Mouse (Mus musculus) hindbrain, embryonic 16.5 days (tissue): Measurements from ENCODE around the gene Psma6. TPM values are rescaled to one million over a fixed set of nuclear protein-coding genes. Genes with fewer than 3 reads are reported as not detected.
"Not testable (repeated sequence)": the region's sequence is repeated elsewhere in the genome, so short reads cannot be mapped to it uniquely, and the experiment has no call there.

Experiments used
- ATAC-seq: fragments of 200-750 bp; cut with Nextera tagmentation; 2 replicates; pipeline ENCODE4 v1.8.0; 2017; ENCODE audit warnings: moderate TSS enrichment, moderate library complexity
- H3K27ac ChIP-seq: fragments of 300-500 bp; sonication (generic); 2 replicates; pipeline ENCODE4 v1.5.1; 2014; ENCODE audit warnings: low read depth, mild to moderate bottlenecking, control low read depth, low read length, moderate library complexity
- H3K27me3 ChIP-seq: fragments of 300-500 bp; sonication (generic); replicated peaks from 2 replicates; pipeline ENCODE4 v1.6.1; 2014; ENCODE audit warnings: low read length; ENCODE audit not compliant: control insufficient read depth, insufficient read depth
- H3K36me3 ChIP-seq: fragments of 300-500 bp; sonication (generic); 2 replicates; pipeline ENCODE4 v1.6.1; 2014; ENCODE audit warnings: mild to moderate bottlenecking, low read length, moderate library complexity, mixed read lengths; ENCODE audit not compliant: control insufficient read depth, insufficient read depth
- H3K4me1 ChIP-seq: fragments of 300-500 bp; sonication (generic); 2 replicates; pipeline ENCODE4 v1.6.1; 2014; ENCODE audit warnings: low read depth, low read length; ENCODE audit not compliant: control insufficient read depth, insufficient read depth
- H3K4me2 ChIP-seq: fragments of 300-500 bp; sonication (generic); 2 replicates; pipeline ENCODE4 v1.6.1; 2014; ENCODE audit warnings: mild to moderate bottlenecking, low read length, control low read depth, moderate library complexity
- H3K4me3 ChIP-seq: fragments of 300-500 bp; sonication (generic); 2 replicates; pipeline ENCODE4 v1.5.1; 2014; ENCODE audit warnings: mild to moderate bottlenecking, low read length, control low read depth, moderate library complexity
- H3K9ac ChIP-seq: fragments of 300-500 bp; sonication (generic); 2 replicates; pipeline ENCODE4 v1.6.1; 2014; ENCODE audit warnings: low read depth, mild to moderate bottlenecking, control low read depth, low read length, moderate library complexity
- H3K9me3 ChIP-seq: fragments of 300-500 bp; sonication (generic); 2 replicates; pipeline ENCODE4 v1.6.1; 2014; ENCODE audit warnings: mild to moderate bottlenecking, low read length, moderate library complexity; ENCODE audit not compliant: control insufficient read depth
- WGBS: fragments of 180-500 bp; shearing (Covaris S2); extraction: QIAGEN DNeasy Blood & Tissue Kit; methylation state at CpG from one replicate; pipeline ENCODE4 v1.1.7; 2014; 5-methylcytosine and 5-hydroxymethylcytosine counted together
- polyA plus RNA-seq: library from polyadenylated mRNA; unstranded; fragments of >200 nt; fragmentation: Nextera tagmentation; extraction: Ambion mirVana; gene quantifications from 2 replicates; pipeline ENCODE4 v1.2.1, GENCODE M21; 2015

The Psma6 gene
- polyA plus RNA-seq, 1 experiment from 2014 or later, result 402 TPM

DNA sequence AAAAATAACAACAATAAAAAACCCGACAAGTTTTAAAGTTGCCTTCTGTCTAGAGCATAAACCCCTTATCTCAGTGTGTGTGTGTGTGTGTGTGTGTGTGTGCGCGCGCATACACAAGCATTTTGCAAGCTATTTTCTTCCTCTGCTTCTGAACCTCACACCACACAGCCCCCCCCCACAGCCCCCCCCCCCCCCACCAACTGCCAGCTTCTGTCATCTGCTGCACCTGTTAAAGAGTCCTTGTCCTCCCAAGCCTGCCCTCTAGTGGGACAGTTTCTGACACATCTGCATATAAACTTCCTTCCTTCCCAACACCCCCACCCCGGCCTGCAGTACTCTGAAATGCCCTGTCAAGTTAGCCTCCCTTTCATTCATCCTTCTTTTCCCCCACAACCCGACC is 4.5 kb downstream of the Psma6 start:
- H3K9ac ChIP-seq, result no peak overlapping the region
- H3K36me3 ChIP-seq, result no peaks in the 10 kb centered on the region
- no peaks in the 10 kb centered on the region for H3K4me1 ChIP-seq
- peak; percentile 24; the same call in 1 of the 2 replicates for ATAC-seq
- no peak overlapping the region for H3K4me2 ChIP-seq
- H3K27ac ChIP-seq, result no peak overlapping the region
- no peaks in the 10 kb centered on the region for H3K9me3 ChIP-seq
- WGBS, result 74% methylated on average over 6 of the region's 6 CpGs
- H3K4me3 ChIP-seq, result no peak overlapping the region
- H3K27me3 ChIP-seq, result no peaks in the 10 kb centered on the region

DNA sequence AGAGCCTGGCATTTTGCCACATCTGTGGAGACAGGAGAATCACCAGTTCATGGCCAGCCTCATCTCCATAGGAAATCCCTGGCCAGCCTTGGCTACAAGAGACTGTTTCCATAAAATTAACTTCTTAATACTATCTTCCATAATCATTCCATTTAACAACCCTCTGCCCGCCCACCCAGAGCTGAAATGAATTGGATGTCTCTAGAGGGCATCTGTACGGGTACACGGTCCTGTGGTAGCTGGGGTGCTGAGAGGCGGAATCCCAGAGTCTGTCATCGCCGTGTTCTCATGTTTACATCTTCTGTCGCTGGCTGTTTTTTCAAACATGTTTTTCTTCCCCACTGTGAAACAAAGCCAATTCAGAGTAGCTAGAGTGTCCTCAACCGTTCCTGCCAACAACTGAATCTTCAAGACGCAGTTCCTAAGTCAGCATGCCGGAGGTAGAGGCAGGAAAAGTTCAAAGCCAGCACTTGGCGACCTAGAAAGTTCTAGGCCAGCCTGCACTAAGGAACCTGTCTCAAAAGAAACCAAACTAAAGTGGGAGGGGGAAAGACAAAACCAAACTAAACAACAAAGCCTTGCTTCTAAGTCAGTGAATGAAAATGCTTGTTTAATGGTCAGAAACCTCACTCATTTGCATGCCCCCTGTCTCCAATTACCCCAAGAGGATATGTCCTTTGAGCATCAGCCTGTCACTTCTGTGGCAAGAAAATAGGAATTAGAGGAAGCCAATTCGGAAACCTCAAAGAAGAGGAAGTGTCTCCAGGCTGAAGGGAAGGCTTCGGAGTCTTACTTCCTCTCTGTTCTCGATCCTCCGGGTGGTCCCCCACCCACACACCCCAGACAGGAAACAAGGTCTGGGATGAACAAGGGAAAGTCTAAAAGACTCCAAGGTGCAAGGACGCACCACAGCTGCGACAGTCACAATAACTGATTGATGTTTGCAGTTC is 5.4 kb downstream of the Psma6 start:
- no peak for ATAC-seq
- no peak overlapping the region for H3K4me2 ChIP-seq
- 79% methylated on average over 17 of the region's 17 CpGs for WGBS

DNA sequence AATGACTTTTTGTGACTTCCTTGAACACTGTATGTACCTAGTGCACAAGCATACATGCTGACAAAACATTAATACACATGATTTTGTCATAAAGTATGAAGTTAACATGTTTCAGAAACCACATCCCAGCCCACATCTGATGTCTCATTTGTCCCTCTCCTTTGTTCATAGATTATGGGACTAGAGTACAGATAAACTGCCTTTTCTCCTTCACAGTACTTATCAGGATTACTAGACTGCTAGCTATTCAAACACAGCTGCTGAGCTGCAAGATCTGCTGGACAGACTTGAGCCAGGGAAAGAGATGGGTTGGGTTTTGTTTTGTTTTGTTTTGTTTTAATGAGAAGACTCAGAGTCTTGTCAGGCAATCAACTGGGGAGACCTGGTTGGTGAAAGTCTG is 8.1 kb downstream of the Psma6 start:
- ATAC-seq, result no peak
- no peak overlapping the region for H3K4me2 ChIP-seq
- H3K27ac ChIP-seq, result no peak overlapping the region
- no peaks in the 10 kb centered on the region for H3K9me3 ChIP-seq
- H3K36me3 ChIP-seq, result no peaks in the 10 kb centered on the region
- no peak overlapping the region for H3K9ac ChIP-seq
- H3K4me1 ChIP-seq, result no peaks in the 10 kb centered on the region
- no peaks in the 10 kb centered on the region for H3K27me3 ChIP-seq
- H3K4me3 ChIP-seq, result no peak overlapping the region

More for the DNA sequence above, 5.4 kb downstream of the Psma6 start:
- H3K9me3 ChIP-seq, result no peaks in the 10 kb centered on the region
- no peak overlapping the region for H3K4me3 ChIP-seq
- H3K27me3 ChIP-seq, result no peaks in the 10 kb centered on the region
- H3K4me1 ChIP-seq, result no peaks in the 10 kb centered on the region
- no peaks in the 10 kb centered on the region for H3K36me3 ChIP-seq
- H3K9ac ChIP-seq, result no peak overlapping the region
- no peak overlapping the region for H3K27ac ChIP-seq

DNA sequence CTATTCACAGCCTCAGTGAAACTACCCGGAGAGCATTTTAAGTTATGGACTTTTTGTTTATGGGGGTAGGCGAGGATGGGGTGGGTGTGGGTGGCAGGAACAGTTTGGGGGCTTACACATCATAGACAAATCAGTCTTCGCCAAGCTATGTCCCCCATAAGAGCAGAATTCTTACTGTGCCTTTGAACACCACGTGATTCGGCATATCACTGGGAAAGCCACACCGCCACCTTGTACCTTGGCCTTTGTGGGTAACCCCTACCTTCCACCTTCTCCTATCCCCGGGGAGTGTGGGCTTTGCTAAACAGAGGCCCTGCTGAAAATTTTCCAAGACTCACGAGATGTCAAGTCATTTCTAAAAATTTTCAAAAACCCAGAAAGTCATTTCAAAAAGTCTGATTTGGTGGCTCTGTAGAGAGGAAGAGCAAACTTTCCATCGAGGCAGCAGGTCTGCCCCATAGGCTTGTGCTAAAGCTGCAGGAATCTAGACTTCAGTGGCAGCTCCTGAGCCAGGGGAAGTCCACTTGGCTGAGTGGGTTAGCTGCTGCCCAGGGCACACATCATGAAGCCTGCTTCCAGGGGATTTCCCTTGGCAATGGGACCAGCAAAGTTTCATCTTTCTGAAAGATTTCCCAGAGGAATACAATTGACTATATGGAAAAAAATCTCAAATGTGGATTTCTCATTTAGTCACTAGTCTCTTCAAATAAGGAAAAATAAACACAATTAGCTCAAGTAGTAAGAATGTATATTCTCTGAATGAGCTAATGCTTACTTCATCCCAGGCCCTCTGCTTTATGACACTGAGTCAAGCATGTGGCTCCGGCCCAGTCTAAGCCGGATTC is 8.9 kb downstream of the Psma6 start:
- no peak for ATAC-seq
- Histone ChIP-seq H3K36me3 (no peaks in the 10 kb centered on the region), H3K9ac (no peak overlapping the region), H3K4me2 (no peak overlapping the region), H3K4me3 (no peak overlapping the region), H3K9me3 (no peaks in the 10 kb centered on the region), H3K27me3 (no peaks in the 10 kb centered on the region), H3K4me1 (peaks cover 4% of the 10 kb centered on the region), H3K27ac (no peak overlapping the region)
- 83% methylated on average over 11 of the region's 11 CpGs for WGBS

DNA sequence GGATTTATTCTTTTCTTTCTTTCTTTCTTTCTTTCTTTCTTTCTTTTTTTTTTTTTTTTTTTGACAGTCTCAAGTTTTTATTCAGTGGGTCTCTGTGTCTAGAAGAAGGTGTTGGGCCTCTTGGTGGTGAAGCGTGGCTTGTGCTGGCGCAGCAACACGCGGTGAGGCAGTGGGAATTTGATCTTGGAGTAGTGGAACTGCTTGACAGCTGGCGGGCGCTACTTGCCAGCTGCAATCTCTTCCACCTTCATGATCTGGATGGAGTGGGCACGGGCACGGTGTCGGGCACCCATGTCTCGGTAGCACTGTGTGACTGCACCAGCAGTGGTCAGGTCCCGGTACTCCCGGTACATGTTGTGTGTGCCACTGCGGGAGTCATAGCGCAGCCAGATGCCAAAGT is 11.6 kb downstream of the Psma6 start:
- H3K4me2 ChIP-seq, H3K27ac ChIP-seq, ATAC-seq, H3K9ac ChIP-seq, H3K9me3 ChIP-seq, H3K27me3 ChIP-seq, H3K4me3 ChIP-seq, H3K36me3 ChIP-seq: not testable (repeated sequence)
- H3K4me1 ChIP-seq, result peaks cover 13% of the 10 kb centered on the region
- 92% methylated on average over 14 of the region's 14 CpGs for WGBS

DNA sequence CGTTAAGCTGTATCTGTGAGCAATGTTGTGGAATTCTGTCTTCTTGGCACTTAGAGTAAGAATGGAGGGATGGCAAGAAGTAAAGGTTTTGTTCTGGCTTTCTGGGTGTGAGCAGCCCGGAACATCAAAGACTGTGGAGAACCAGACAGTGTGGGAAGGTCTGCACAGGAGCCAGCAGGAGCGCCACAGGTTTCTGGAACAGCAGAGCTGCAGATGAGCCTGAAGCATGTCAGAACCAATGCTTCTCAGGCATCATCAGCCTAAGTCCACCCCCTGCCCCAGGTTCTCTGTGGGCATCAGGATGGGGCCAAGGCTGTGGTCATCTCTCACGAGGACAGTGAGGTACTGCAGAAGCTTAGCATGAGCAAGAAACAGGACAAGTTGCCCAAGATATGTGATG is 12.5 kb downstream of the Psma6 start:
- ATAC-seq, result no peak
- no peak overlapping the region for H3K27ac ChIP-seq
- H3K9ac ChIP-seq, result no peak overlapping the region
- no peaks in the 10 kb centered on the region for H3K27me3 ChIP-seq
- whole genome bisulfite sequencing, result 93% methylated on average over 4 of the region's 4 CpGs
- no peak overlapping the region for H3K4me2 ChIP-seq
- no peaks in the 10 kb centered on the region for H3K36me3 ChIP-seq
- H3K4me3 ChIP-seq, result no peak overlapping the region
- peaks cover 13% of the 10 kb centered on the region for H3K4me1 ChIP-seq
- H3K9me3 ChIP-seq, result no peaks in the 10 kb centered on the region

DNA sequence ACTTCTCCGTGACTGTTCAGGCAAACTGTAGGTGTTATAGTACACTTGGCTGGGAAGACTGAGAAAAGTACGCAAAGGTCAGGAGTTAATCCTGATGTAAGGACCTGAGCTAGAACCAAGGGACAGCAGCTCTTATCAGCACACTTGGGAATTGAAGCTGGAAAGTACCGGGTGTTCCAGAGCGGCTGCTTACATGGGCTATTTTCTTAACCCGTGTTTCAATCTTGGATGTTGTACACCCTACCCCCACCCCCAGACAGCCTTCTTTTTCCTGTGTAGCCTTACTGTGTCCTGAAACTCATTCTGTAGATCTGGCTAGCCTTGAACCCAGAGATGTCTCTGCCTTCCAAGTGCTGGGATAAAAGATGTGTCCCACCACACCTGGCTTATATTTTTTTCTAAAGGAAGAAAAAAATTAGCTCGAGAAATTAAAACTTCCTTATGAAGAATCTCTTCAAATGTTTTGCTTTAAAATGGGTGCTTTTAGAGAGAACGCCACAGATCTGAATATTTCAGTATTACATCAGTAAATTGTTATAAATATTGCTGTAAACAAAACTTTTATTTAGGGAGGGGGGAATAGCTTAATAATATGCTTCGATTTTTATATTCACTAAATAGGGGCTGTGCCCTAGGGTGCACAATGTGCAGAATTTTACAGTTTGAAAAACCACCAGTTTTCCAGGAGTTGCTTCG is 13.7 kb downstream of the Psma6 start:
- peak overlapping the region; percentile 82 for H3K4me2 ChIP-seq
- H3K4me3 ChIP-seq, result peak overlapping the region; percentile 98
- 76% methylated on average over 9 of the region's 9 CpGs for WGBS
- H3K36me3 ChIP-seq, result no peaks in the 10 kb centered on the region
- H3K9ac ChIP-seq, result peak overlapping the region; percentile 93
- H3K9me3 ChIP-seq, result no peaks in the 10 kb centered on the region
- H3K27me3 ChIP-seq, result no peaks in the 10 kb centered on the region
- peaks cover 13% of the 10 kb centered on the region for H3K4me1 ChIP-seq
- no peak for ATAC-seq
- peak overlapping the region; percentile 80 for H3K27ac ChIP-seq

DNA sequence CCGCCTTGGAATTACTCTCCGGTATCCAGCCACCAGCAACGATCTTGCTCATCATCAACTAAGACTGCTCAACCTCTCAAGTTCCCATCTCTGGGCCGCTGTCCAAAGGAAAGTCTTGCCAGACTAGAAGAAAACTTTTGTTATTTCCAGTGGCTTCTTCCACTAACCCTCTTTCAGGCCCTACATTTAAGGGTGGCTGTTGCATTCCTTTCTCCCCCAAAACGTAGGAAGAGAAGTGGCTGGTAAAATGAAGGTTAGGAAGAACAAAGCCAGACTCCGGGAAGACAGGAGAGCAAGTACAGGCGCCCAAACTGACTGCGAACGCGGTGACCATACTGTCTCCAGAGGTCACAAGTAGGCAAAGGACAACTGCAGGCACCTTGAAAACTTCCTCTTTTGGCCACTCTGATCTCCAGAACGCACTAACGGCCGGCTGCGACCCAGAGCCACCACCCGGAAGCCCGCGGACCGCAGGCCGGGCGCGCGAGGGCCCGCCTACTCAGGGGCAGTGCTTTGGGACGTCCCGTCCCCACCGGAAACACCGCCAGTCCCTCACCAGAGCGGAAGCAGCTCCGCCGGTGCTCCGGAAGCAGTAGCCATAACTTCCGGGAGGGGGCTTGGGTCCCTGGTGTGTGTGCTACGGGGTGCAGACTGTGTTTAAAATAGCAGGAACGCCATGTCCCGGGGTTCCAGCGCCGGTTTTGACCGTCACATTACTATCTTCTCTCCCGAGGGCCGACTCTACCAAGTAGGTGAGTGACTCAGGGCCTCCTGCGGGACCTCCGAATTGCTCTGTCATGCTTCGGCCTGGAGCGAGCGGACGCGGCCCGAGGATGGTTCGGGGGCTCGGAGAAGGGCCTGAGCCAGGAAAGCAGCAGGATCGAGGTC is 14.5 kb downstream of the Psma6 start:
- ATAC-seq, result peak; percentile 100

More for the DNA sequence above, 14.5 kb downstream of the Psma6 start:
- no peaks in the 10 kb centered on the region for H3K36me3 ChIP-seq
- H3K9ac ChIP-seq, result peak overlapping the region; percentile 93
- H3K9me3 ChIP-seq, result no peaks in the 10 kb centered on the region
- 2% methylated on average over 51 of the region's 51 CpGs for WGBS
- H3K4me1 ChIP-seq, result peaks cover 13% of the 10 kb centered on the region
- peak overlapping the region; percentile 98 for H3K4me3 ChIP-seq
- peak overlapping the region; percentile 82 for H3K4me2 ChIP-seq
- peak overlapping the region; percentile 80 for H3K27ac ChIP-seq
- no peaks in the 10 kb centered on the region for H3K27me3 ChIP-seq
